Mouse (Mus musculus): ENCODE data around the gene Tex2.

DNA sequence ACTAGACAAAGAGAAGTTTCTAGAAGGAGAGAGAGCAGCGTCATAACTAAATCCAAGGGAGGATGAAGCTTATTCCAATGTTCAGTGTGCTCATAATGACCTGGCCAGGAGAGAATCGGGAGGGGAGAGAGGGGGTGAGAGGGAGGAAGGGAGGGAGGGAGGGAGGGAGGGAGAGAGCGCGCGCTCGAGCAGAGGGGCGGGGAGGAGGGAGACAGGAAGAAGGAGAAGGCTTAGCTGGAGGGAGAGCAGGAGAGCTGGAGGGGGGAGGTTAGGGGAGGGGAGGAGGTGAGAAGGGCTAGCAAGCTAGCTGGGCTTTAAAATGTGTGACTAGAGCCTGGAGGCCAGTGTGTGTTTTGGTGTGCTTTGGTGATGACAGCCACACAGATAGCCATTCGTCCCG, 26.8 kb upstream of the Tex2 start:
- TF ChIP-seq CTCF (IDR thresholded peaks at IDR 0.05; ENCODE audit: extremely low read depth, insufficient read depth, insufficient read length, insufficient replicate concordance) (no peak), POLR2A (IDR thresholded peaks at IDR 0.05; ENCODE audit: low read depth, low read length) (no peak)
